13 mouse cellular contexts compared by ENCODE assay signal in genomic region chr5:140789561-140789960, GRCm38 (mm10). TPM values are rescaled to one million over a fixed set of nuclear protein-coding genes. Genes with fewer than 3 reads are reported as not detected.
DNase-seq lines count a peak whose midpoint lies in the region; ATAC-seq lines count a peak whose summit lies in the region.
"Had no signal": no experiment of that assay in that cellular context is flagged by ENCODE, and none has a peak within 500 bp of the region (broad histone marks: within the 10 kb centered on the region; RNA-seq: fewer than 3 reads in every experiment).

No protein-coding gene starts in this region.

- H3K4me2 ChIP-seq in heart, embryonic 13.5 days, result no peak overlapping the region
- no peak overlapping the region for H3K4me2 ChIP-seq in limb, embryonic 15.5 days
- H3K4me2 ChIP-seq in embryonic facial prominence, embryonic 14.5 days (ENCODE audit: low read depth, low read length), result no peak overlapping the region
- H3K4me2 ChIP-seq: liver, embryonic 15.5 days had no signal

- ATAC-seq in heart, embryonic 13.5 days (ENCODE audit: extremely low read depth, insufficient number of reproducible peaks, low FRiP score, low TSS enrichment), result no peak
- ATAC-seq in limb, embryonic 15.5 days (ENCODE audit: insufficient number of reproducible peaks, low FRiP score, low TSS enrichment, low read depth), result no peak
- ATAC-seq in embryonic facial prominence, embryonic 14.5 days (ENCODE audit: low read depth), result no peak

- H3K9ac ChIP-seq in heart, embryonic 13.5 days, result no peak overlapping the region
- no peak overlapping the region for H3K9ac ChIP-seq in limb, embryonic 15.5 days
- no peak overlapping the region for H3K9ac ChIP-seq in embryonic facial prominence, embryonic 14.5 days (ENCODE audit: low read depth, low read length)
- H3K9ac ChIP-seq: liver, embryonic 15.5 days had no signal

- H3K9me3 ChIP-seq in heart, embryonic 13.5 days, result no peaks in the 10 kb centered on the region
- no peaks in the 10 kb centered on the region for H3K9me3 ChIP-seq in limb, embryonic 15.5 days
- no peaks in the 10 kb centered on the region for H3K9me3 ChIP-seq in limb, embryonic 10.5 days (replicated peaks)
- no peaks in the 10 kb centered on the region for H3K9me3 ChIP-seq in embryonic facial prominence, embryonic 14.5 days (ENCODE audit: control insufficient read depth, low read length)
- H3K9me3 ChIP-seq: liver, embryonic 15.5 days; megakaryocyte, embryonic 14.5 days had no signal

- H3K4me3 ChIP-seq in heart, embryonic 13.5 days, result no peak overlapping the region
- H3K4me3 ChIP-seq in limb, embryonic 15.5 days, result no peak overlapping the region
- no peak overlapping the region for H3K4me3 ChIP-seq in limb, embryonic 10.5 days
- no peak overlapping the region for H3K4me3 ChIP-seq in embryonic facial prominence, embryonic 14.5 days (ENCODE audit: low read depth, low read length)
- H3K4me3 ChIP-seq: liver, embryonic 15.5 days; megakaryocyte, embryonic 14.5 days had no signal

- H3K27me3 ChIP-seq in heart, embryonic 13.5 days (replicated peaks), result no peaks in the 10 kb centered on the region
- H3K27me3 ChIP-seq in limb, embryonic 15.5 days, result no peaks in the 10 kb centered on the region
- H3K27me3 ChIP-seq in limb, embryonic 10.5 days (ENCODE audit: low read depth, poor library complexity, severe bottlenecking), result no peaks in the 10 kb centered on the region
- no peaks in the 10 kb centered on the region for H3K27me3 ChIP-seq in embryonic facial prominence, embryonic 14.5 days (replicated peaks; ENCODE audit: control insufficient read depth, insufficient read depth, low read length)
- H3K27me3 ChIP-seq: liver, embryonic 15.5 days; megakaryocyte, embryonic 14.5 days had no signal

- peaks cover 21% of the 10 kb centered on the region for H3K36me3 ChIP-seq in heart, embryonic 13.5 days
- H3K36me3 ChIP-seq in limb, embryonic 15.5 days, result peaks cover 11% of the 10 kb centered on the region
- H3K36me3 ChIP-seq in limb, embryonic 10.5 days, result peaks cover 10% of the 10 kb centered on the region
- peaks cover 13% of the 10 kb centered on the region for H3K36me3 ChIP-seq in embryonic facial prominence, embryonic 14.5 days (ENCODE audit: control insufficient read depth, insufficient read depth, low read length)

- DNase-seq in heart, postnatal 4 days, result no peak
- no peak for DNase-seq in limb, embryonic 10.5 days (ENCODE audit: low spot score)
- peak; percentile 48 for DNase-seq in Muller cell, postnatal 12 days (ENCODE audit: inconsistent ontology term)
- DNase-seq in embryonic facial prominence, embryonic 14.5 days (ENCODE audit: low spot score), result no peak
- DNase-seq in thymus, postnatal 25 days, result no peak
- DNase-seq in adrenal gland, adult 8-10 months, result no peak
- DNase-seq: adrenal gland, adult 2 months; cerebellum, postnatal 36 days; kidney, adult 11 months had no signal

- H3K27ac ChIP-seq in heart, embryonic 13.5 days (replicated peaks), result 0 out of 2 replicates have a peak overlapping the region, but pooled peaks have one; percentile 20
- peak overlapping the region; percentile 59; the same call in 1 of the 2 replicates for H3K27ac ChIP-seq in limb, embryonic 15.5 days
- H3K27ac ChIP-seq in limb, embryonic 10.5 days, result no peak overlapping the region
- peak overlapping the region; percentile 78; the same call in 1 of the 2 replicates for H3K27ac ChIP-seq in embryonic facial prominence, embryonic 14.5 days (replicated peaks; ENCODE audit: low read depth, low read length)

- peaks cover 84% of the 10 kb centered on the region for H3K4me1 ChIP-seq in heart, embryonic 13.5 days
- H3K4me1 ChIP-seq in limb, embryonic 15.5 days, result peaks cover 46% of the 10 kb centered on the region
- H3K4me1 ChIP-seq in limb, embryonic 10.5 days, result peaks cover 21% of the 10 kb centered on the region
- peaks cover 32% of the 10 kb centered on the region for H3K4me1 ChIP-seq in embryonic facial prominence, embryonic 14.5 days (ENCODE audit: control insufficient read depth, insufficient read depth, low read length)

RNA-seq across cellular contexts. Expression of gene Gna12, which starts 40.7 kb away (rescaled TPM):
- 9.4 and 10.9 TPM in 2 replicates for polyA plus RNA-seq in heart, embryonic 13.5 days (2015; fragmentation: Nextera tagmentation; extraction: Ambion mirVana)
- 10 to 100 TPM; 85.9 to 86.8 TPM for total RNA-seq in heart, postnatal 4 days (2021)
- polyA plus RNA-seq in limb, embryonic 15.5 days (2015; fragmentation: Nextera tagmentation; extraction: Ambion mirVana), result 19.1 and 24.3 TPM in 2 replicates
- 13.4 and 18.8 TPM in 2 replicates for polyA plus RNA-seq in limb, embryonic 10.5 days (2016; fragmentation: Nextera tagmentation; extraction: Ambion mirVana)
- polyA plus RNA-seq in embryonic facial prominence, embryonic 14.5 days (2014; fragmentation: Nextera tagmentation; extraction: Ambion mirVana), result 23.4 and 28.9 TPM in 2 replicates
- 100 to 1,000 TPM; 135 to 173 (median 141) TPM for total RNA-seq in adrenal gland, adult 8-10 months (2022)
